Mouse (Mus musculus) neural tube, embryonic 15.5 days (tissue): ENCODE measurements around the gene H2-Q6. TPM values are rescaled to one million over a fixed set of nuclear protein-coding genes. Genes with fewer than 3 reads are reported as not detected.
"Not testable (repeated sequence)": the region's sequence is repeated elsewhere in the genome, so short reads cannot be mapped to it uniquely, and the experiment has no call there.

ENCODE experiments used
- ATAC-seq: fragments of 200-750 bp; cut with Nextera tagmentation; 2 replicates; pipeline ENCODE4 v1.8.0; 2017; ENCODE audit warnings: mild to moderate bottlenecking, moderate TSS enrichment, moderate library complexity; ENCODE audit not compliant: low FRiP score
- H3K27ac ChIP-seq: fragments of 300-500 bp; sonication (generic); replicated peaks from 2 replicates; pipeline ENCODE4 v1.5.1; 2015; ENCODE audit warnings: mild to moderate bottlenecking, inconsistent platforms
- H3K27me3 ChIP-seq: fragments of 300-500 bp; sonication (generic); replicated peaks from 2 replicates; pipeline ENCODE4 v1.6.1; 2015; ENCODE audit warnings: inconsistent platforms
- H3K36me3 ChIP-seq: fragments of 300-500 bp; sonication (generic); 2 replicates; pipeline ENCODE4 v1.6.1; 2015; ENCODE audit warnings: inconsistent platforms
- H3K4me1 ChIP-seq: fragments of 300-500 bp; sonication (generic); 2 replicates; pipeline ENCODE4 v1.6.1; 2015; ENCODE audit warnings: inconsistent platforms
- H3K4me2 ChIP-seq: fragments of 300-500 bp; sonication (generic); 2 replicates; pipeline ENCODE4 v1.6.1; 2015; ENCODE audit warnings: inconsistent platforms, mild to moderate bottlenecking, moderate library complexity
- H3K4me3 ChIP-seq: fragments of 300-500 bp; sonication (generic); replicated peaks from 2 replicates; pipeline ENCODE4 v1.5.1; 2015; ENCODE audit warnings: mild to moderate bottlenecking, inconsistent platforms
- H3K9ac ChIP-seq: fragments of 300-500 bp; sonication (generic); replicated peaks from 2 replicates; pipeline ENCODE4 v1.6.1; 2015; ENCODE audit warnings: mild to moderate bottlenecking, inconsistent platforms
- H3K9me3 ChIP-seq: fragments of 300-500 bp; sonication (generic); replicated peaks from 2 replicates; pipeline ENCODE4 v1.6.1; 2016; ENCODE audit warnings: inconsistent platforms
- WGBS: fragments of 180-500 bp; shearing (Covaris S2); methylation state at CpG from one replicate; pipeline ENCODE4 v1.1.7; 2015; ENCODE audit warnings: mixed read lengths; 5-methylcytosine and 5-hydroxymethylcytosine counted together
- polyA plus RNA-seq: library from polyadenylated mRNA; unstranded; fragments of >200 nt; fragmentation: Nextera tagmentation; extraction: Ambion mirVana; gene quantifications from 2 replicates; pipeline ENCODE4 v1.2.1, GENCODE M21; 2015

The H2-Q6 gene
- 0.95 and 3.7 TPM in 2 replicates for polyA plus RNA-seq

GRCm38 (mm10) chr17:35424624-35425416 is at the start of gene H2-Q6:
TSS of gene H2-Q6 (plus strand) at chr17:35424850.
- not testable (repeated sequence) for H3K36me3 ChIP-seq, H3K27ac ChIP-seq, H3K9me3 ChIP-seq, H3K4me1 ChIP-seq
- peak; percentile 66 for ATAC-seq
- 2% methylated on average over 61 of the region's 66 CpGs for WGBS
- Histone ChIP-seq H3K4me3 (peak within 1 kb of the TSS; percentile 35), H3K27me3 (peaks cover 32% of the 10 kb centered on the region), H3K4me2 (peak within 1 kb of the TSS; percentile 58), H3K9ac (0 out of 2 replicates have a peak within 1 kb of the TSS, but pooled peaks have one; percentile 8)

DNA sequence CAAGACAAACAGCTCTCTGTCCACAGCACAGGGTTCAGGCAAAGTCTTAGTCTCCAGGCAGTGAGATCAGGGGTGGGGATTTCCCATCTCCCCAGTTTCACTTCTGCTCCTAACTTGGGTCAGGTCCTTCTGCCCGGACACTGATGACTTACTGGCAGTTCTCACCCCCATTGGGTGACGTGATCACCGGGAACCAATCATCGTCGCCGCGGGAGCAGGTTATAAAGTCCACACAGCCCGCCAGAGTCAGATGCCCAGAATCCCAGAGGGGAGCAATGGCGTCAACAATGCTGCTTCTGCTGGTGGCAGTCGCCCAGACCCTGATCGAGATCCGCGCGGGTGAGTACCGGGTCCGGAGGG is 45.3 kb upstream of the H2-Q6 start, which contains the start of gene H2-Q4:
Gene H2-Q4, plus strand, starts transcription at position 249 of the 360 bp plus-strand sequence.
- H3K4me2 ChIP-seq: peak within 1 kb of the TSS; percentile 98
- H3K9me3 ChIP-seq: 0 out of 2 replicates have a peak, but pooled peaks cover 2% of the 10 kb centered on the region
- H3K27ac ChIP-seq: no peak within 1 kb of the TSS
- peak within 1 kb of the TSS; percentile 54 for H3K4me3 ChIP-seq
- H3K36me3 ChIP-seq: no peaks in the 10 kb centered on the region
- no peaks in the 10 kb centered on the region for H3K27me3 ChIP-seq
- peaks cover 13% of the 10 kb centered on the region for H3K4me1 ChIP-seq
- WGBS: 0% methylated on average over 16 of the region's 16 CpGs
- peak within 1 kb of the TSS; percentile 43; the same call in 1 of the 2 replicates for H3K9ac ChIP-seq
- peak; percentile 84 for ATAC-seq

DNA sequence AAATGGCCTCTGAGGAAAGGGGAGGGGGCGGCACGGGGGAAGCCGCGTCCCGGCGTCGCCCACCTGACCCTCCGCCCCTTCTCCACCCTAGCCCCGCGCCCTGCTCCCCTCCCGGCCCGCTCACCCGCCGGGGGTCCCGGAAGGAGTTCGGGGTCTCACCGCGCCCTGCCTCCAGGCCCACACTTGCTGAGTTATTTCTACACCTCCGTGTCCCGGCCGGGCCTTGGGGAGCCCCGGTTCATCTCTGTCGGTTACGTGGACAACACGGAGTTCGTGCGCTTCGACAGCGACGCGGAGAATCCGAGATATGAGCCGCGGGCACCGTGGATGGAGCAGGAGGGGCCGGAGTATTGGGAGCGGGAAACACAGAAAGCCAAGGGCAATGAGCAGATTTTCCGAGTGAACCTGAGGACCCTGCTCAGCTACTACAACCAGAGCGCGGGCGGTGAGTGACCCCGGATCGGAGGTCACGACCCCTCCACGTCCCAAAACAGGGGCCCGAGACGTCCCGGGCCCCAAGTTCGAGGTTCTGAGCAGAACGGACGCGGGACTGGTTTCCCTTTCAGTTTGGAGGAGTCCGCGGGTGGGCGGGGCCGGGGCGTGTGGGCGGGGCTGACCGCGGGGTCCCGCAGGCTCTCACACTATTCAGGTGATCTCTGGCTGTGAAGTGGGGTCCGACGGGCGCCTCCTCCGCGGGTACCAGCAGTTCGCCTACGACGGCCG is 44.8 kb upstream of the H2-Q6 start:
- Histone ChIP-seq H3K9ac (peak overlapping the region; percentile 43; the same call in 1 of the 2 replicates), H3K4me3 (peak overlapping the region; percentile 54), H3K36me3 (no peaks in the 10 kb centered on the region), H3K4me1 (peaks cover 13% of the 10 kb centered on the region), H3K9me3 (0 out of 2 replicates have a peak, but pooled peaks cover 2% of the 10 kb centered on the region), H3K4me2 (peak overlapping the region; percentile 98), H3K27me3 (no peaks in the 10 kb centered on the region), H3K27ac (no peak overlapping the region)
- peak; percentile 8; the same call in 1 of the 2 replicates for ATAC-seq
- 1% methylated on average over 64 of the region's 70 CpGs for WGBS

GRCm38 (mm10) chr17:35389796-35390195 is 34.9 kb upstream of the H2-Q6 start:
- ATAC-seq, H3K4me1 ChIP-seq, H3K36me3 ChIP-seq, H3K27ac ChIP-seq, H3K9ac ChIP-seq, H3K9me3 ChIP-seq, H3K4me2 ChIP-seq, H3K27me3 ChIP-seq, H3K4me3 ChIP-seq: not testable (repeated sequence)
- WGBS: 6% methylated on average over 7 of the region's 7 CpGs

- WGBS: 84% methylated on average over 2 of the region's 2 CpGs
- H3K27me3 ChIP-seq, ATAC-seq: not testable (repeated sequence)
Observed at GRCm38 (mm10) chr17:35392671-35393070, 32.0 kb upstream of the H2-Q6 start.

DNA sequence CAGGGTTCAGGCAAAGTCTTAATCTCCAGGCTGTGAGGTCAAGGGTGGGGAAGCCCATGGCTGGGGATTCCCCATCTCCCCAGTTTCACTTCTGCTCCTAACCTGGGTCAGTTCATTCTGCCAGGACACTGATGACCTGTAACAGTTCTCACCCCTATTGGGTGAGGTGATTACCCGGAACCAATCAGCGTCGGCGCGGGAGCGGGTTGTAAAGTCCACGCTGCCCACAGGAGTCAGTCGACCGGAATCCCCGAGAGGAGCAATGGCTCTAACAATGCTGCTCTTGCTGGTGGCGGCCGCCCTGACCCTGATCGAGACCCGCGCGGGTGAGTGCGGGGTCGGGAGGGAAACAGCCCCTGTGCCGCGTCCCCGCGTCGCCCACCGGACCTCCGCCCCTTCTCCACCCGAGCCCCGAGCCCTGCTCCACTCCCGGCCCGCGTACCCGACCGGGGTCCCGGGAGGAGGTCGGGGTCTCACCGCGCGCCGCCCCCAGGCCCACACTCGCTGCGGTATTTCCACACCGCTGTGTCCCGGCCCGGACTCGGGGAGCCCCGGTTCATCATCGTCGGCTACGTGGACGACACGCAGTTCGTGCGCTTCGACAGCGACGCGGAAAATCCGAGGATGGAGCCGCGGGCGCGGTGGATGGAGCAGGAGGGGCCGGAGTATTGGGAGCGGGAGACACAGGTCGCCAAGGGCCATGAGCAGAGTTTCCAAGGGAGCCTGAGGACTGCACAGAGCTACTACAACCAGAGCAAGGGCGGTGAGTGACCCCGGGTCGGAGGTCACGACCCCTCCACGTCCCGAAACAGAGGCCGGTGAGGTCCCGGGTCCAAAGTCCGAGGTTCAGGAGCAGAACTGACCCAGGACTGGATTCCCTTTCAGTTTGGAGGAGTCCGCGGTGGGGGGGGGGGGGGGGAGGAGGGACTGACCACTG is 30.5 kb upstream of the H2-Q6 start:
- Histone ChIP-seq H3K4me3 (peak overlapping the region; percentile 27), H3K4me2 (peak overlapping the region; percentile 53)
- not testable (repeated sequence) for H3K9ac ChIP-seq, H3K27me3 ChIP-seq, H3K27ac ChIP-seq, H3K36me3 ChIP-seq, H3K4me1 ChIP-seq, H3K9me3 ChIP-seq
- 2% methylated on average over 57 of the region's 75 CpGs for WGBS
- ATAC-seq: peak; percentile 85

More at GRCm38 (mm10) chr17:35392671-35393070, 32.0 kb upstream of the H2-Q6 start:
- H3K36me3 ChIP-seq, H3K9ac ChIP-seq, H3K27ac ChIP-seq, H3K4me1 ChIP-seq, H3K4me3 ChIP-seq, H3K4me2 ChIP-seq, H3K9me3 ChIP-seq: not testable (repeated sequence)

- H3K4me2 ChIP-seq, H3K36me3 ChIP-seq, H3K4me1 ChIP-seq, H3K4me3 ChIP-seq, H3K27me3 ChIP-seq, H3K27ac ChIP-seq, ATAC-seq, H3K9ac ChIP-seq, H3K9me3 ChIP-seq: not testable (repeated sequence)
- WGBS: 78% methylated on average over 2 of the region's 2 CpGs
Observed at GRCm38 (mm10) chr17:35396956-35397355, 27.7 kb upstream of the H2-Q6 start.

DNA sequence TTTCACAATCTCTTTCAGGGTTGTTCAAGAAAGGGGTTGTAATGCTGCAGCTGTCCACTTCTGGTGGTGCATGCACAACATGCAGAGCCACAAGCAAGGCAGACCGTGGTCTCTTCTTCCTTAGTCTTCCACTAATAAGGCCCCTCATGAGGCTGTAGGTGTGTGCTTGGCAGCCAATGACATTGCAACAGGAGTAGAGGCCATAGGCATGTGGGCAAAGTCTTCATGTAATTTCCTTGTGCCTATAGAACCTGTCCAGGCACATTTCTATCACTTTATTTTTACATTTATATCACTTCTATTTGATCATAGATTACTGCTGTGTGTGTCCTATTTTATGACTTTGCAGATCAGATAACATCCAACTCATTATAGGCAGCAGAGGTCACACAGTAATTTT is 11.6 kb upstream of the H2-Q6 start:
- not testable (repeated sequence) for H3K9me3 ChIP-seq, H3K9ac ChIP-seq, ATAC-seq, H3K27ac ChIP-seq, H3K4me3 ChIP-seq, H3K4me2 ChIP-seq, H3K36me3 ChIP-seq, H3K27me3 ChIP-seq, H3K4me1 ChIP-seq
- no CpG with 5 or more reads among the region's 1 CpGs for WGBS

- H3K27ac ChIP-seq, H3K27me3 ChIP-seq, H3K4me2 ChIP-seq, H3K9ac ChIP-seq, H3K4me3 ChIP-seq, H3K4me1 ChIP-seq, H3K9me3 ChIP-seq, H3K36me3 ChIP-seq: not testable (repeated sequence)
- 92% methylated on average over 3 of the region's 10 CpGs for WGBS
- peak; percentile 81; the same call in 1 of the 2 replicates for ATAC-seq
Observed at GRCm38 (mm10) chr17:35415273-35416129, 9.1 kb upstream of the H2-Q6 start.

DNA sequence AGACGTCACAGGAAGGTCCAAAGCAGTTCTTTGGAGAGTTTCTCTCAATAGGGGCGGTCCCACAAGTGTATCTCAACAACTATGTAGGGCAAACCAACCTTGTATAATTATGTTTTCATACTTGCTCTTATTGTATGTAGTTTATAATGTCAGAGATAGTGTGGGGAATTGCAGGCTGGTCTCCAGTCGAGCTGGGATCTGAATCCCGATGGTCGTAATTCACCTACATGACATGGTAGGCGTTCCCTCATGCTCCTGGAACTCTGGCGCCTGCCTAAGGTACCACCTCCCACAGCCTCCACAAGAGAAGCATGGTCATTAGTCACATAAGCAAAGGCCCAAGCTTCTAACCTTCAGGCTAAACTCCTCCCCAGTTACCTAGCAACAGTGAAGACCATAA is 5.9 kb upstream of the H2-Q6 start:
- H3K4me3 ChIP-seq: no peak overlapping the region
- H3K4me2 ChIP-seq: no peak overlapping the region
- H3K9ac ChIP-seq: no peak overlapping the region
- no peaks in the 10 kb centered on the region for H3K9me3 ChIP-seq
- no peak overlapping the region for H3K27ac ChIP-seq
- no peaks in the 10 kb centered on the region for H3K4me1 ChIP-seq
- WGBS: 57% methylated on average over 7 of the region's 7 CpGs
- no peaks in the 10 kb centered on the region for H3K36me3 ChIP-seq
- ATAC-seq: no peak
- H3K27me3 ChIP-seq: 0 out of 2 replicates have a peak, but pooled peaks cover 6% of the 10 kb centered on the region
